Mouse (Mus musculus) naive thymus-derived CD4-positive, alpha-beta T cell, adult 2 months (primary cell): ENCODE results near the gene Rarres1.
A peak's percentile ranks its signal among the peaks of the same experiment; 100 is the strongest.

ENCODE experiments used
- DNase-seq: peaks from one replicate; pipeline ENCODE4 v3.0.0-alpha.2; 2011; ENCODE audit warnings: low read depth

The Rarres1 gene

DNA sequence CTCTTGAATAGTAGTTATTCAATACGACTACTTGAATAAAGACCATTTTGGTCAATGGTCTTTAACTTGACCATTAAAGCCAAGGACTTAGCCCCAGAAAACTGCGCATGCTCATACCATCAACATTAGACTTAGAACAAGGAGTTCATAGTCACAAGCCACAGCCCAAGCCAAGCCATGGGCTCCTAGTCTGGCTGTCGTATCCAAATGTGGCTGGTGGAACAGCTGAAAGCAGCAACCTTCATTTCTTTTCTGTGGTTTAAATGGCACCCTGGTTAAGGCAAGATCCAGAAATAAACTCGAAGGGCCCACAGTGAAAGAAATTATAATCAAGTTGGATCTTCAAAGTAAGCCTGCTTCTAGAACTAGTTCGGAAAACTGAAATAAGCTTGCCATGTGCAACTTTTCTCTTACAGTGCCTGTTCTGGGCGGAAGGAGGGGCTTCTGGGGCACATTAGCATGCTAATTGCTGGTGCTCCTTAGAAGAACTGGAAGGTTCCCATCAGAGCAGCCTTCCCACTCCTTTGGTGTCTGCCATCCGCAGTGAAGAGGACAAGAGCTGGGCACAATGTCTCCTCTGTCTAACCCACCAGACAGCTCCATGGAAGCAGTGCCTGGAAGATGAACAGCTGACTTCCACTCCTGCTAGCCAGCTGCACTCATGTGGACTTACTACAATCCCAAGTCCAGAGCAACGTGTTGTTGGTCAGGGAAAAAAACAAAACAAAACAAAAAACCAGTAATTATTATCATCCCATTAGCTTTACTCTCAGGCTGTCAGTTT is 23.0 kb downstream of the Rarres1 start:
- DNase-seq, result no peak

DNA sequence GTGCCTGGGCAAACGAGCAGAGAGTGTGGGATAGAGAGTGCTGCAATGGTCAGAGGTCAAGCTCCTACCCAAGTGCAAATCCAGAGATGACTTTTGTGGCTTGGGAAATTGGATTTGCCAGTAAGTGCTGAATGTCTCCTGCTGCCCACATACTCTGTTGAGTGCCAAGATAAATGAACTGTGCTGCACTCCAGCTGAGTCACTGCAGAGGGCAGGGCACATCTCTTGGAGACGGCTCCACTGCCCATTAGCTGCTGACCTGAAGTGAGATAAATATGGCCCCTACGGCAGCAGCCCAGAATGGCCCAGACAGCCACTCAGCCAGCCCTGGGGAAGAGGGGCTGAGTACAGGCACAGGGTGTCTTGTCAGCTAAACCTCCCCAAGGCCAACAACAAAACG is 25.2 kb downstream of the Rarres1 start:
- DNase-seq, result no peak

DNA sequence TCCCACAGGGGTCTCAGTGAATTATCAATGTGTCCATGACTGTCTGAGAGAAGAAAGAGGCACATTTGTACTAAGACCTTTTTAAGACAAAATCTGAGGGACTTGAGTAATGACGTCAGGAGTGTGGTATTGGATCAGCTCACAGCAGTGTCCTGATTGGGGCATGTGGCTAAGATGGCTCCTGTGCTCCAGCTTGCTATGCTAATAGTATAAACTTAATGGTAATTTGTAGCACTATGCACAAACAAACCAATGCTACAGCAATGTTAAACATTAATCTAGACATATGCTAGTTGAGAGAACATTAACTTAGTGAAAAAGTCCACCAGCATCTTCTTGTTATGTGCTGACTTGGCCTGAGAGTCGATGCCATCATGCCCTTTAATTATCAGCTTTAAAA is 30.1 kb downstream of the Rarres1 start:
- no peak for DNase-seq

DNA sequence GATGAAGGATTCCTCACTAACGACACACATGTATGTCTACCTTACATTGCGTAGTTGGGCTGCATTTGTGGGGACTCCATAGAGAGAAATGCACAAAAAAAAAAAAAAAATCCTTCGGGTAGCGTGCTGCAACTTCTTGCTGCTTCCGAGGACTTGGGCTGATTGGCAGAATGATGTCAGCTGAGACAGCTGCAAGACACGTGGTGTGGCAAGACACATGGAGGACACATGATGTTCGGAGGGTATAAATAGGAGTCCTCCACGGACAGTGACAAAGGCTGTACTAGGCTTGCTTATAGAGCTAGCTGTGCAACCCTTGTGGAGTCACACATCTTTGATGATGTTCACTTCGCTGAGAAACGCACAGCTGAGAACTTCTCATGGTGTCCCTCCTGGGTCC is 32.9 kb downstream of the Rarres1 start:
- no peak for DNase-seq

DNA sequence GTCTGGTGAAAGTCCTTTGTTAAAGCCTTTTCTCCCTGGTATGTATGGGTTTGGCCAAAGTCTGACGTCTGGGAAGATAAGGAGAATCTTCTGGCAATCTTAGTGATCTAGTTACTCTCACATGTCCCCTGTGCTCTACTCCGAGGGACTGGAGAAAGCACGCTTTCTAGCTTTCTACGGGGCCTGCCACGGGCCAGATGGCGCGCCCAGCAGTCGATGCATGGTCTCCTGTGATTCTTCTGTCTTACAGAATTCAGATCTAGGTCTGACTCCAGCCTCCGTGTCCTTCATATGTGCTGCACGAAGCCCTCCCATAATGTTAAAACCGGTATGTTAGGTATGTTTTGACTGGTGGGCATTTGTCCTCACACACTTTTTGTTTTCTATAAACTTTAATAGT is 35.5 kb downstream of the Rarres1 start:
- no peak for DNase-seq

DNA sequence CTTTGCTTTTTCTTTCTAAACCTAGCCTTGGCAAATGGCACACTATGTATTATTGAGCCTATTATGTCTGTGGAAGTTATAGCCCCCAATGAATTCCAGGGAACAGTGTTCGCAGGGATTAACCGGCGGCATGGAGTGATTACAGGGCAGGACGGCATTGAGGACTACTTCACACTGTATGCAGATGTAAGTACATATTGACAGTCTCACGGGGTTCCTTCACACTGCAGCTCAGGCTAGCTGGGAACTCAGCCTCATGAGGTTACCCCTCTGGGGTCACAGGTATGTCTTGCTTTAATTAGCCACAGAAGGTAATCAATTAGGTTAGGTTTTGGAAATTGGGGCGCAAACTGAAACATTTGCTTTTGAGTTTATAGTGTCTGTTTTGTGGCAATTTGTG is 41.9 kb downstream of the Rarres1 start:
- DNase-seq, result no peak

DNA sequence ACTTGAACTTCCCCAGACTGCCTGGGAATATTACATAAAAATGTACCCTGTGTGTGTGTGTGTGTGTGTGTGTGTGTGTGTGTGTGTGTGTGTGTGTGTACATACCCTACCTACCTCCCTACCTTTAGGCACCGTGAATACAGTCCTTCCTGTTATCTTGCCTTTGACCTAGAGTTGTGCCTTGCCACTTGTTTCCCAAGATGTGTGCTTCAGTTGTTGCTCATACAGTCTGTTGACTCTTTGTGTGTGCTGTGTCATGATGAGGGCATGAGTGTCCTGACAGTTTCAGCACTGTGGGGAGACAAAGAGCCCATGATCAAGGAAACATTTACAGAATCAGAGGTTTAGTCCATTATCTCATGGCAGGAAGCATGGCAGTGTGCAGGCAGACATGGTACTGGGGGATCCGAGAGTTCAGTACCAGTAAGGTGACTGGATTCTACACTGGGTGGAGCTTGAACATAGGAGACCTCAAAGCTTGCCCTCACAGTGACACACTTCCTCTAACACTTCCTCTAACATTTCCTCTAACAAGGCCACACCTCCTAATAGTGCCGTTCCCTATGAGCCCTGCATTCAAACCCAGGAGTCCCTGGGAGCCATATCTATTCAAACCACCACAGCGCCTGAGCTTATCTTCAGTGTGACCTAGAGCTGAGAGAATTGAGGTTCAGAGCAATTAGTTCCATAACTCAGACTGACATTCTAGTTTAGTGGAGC is 43.8 kb downstream of the Rarres1 start:
- DNase-seq, result no peak

DNA sequence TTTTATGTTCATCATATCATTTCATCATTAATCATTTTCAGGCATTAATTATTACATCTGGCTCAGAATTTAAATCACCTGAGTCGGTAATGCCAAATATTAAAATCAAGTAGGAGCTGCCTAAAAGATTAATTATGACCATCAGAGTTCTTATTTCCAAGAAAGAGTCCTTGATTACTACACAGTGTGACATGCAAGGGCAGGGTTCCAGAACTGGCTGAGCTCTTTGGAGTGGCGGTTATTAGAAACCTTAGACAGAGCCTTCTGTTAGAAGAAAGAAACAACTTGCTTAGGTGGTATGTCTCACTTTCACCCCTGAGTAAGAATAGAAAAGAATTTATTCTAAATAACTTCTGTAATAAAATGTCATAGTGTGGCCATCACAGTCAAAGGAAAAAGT is 48.0 kb downstream of the Rarres1 start:
- DNase-seq, result no peak

DNA sequence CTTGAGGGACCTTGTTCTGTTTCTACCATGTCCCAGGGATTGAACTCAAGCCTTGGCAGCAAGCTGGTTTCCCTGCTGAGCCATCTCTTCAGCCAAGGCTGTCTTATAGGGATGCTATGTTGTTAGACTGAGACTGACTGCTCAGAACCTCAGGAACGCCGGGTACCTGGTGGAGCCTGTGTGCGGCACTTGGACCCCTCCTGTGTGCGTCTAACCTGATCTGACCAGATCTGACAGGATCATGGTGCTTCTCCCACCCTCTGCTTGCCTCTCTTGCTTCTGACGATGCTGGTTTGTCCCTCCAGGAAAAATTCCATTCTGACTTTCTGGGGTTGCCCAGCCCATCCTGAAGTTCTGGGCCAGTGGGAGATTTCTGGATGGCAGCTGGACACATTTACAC is 48.7 kb downstream of the Rarres1 start:
- DNase-seq, result no peak

DNA sequence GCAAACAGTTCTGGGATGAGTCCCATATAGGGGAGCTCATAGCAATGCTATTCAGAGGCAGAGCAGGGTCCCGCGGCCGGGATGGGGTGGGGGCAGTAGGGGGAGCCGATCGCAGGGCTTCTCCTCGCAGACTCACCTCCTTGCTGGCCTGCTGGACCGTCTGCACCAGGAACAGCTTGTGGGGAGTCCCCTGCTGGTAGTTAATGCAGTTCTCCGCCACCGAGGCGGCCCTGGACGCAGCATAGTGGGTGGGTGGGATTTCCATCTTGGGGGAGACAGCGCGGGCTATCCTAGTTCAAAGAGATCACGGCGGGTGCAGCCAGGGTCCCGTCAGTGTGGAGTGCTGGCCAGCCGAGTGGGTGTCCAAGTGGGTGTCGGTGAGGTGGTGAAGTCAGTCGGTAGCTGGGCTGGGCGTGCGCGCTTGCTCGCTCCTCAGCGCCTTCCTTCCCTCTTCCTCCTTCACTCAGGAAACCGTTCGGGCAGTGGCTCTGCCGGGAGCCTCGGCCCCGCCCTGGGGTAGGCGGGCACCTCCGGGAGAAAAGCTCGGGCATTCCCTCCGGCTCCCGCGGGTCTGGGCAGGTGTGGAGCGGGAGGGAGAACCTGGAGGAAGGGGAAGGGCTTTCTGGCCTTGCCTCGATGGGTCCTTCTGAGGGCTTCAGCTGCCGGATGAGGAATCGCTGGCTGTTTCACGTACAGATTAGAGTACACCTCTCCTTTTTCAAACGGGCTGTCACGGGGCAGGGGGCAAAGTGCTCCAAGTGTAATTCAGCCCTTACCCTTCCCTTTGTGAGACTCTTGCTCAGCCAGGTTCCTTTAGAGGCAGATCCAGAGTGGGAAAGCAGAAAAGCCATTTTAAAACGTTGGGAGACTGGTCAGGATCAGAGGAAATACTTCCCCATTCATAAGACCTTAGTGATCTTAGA is 51.6 kb downstream of the Rarres1 start, which contains the start of gene Lxn:
Gene Lxn, minus strand, starts transcription at position 477 of the 923 bp plus-strand sequence.
- peak; percentile 30 for DNase-seq

DNA sequence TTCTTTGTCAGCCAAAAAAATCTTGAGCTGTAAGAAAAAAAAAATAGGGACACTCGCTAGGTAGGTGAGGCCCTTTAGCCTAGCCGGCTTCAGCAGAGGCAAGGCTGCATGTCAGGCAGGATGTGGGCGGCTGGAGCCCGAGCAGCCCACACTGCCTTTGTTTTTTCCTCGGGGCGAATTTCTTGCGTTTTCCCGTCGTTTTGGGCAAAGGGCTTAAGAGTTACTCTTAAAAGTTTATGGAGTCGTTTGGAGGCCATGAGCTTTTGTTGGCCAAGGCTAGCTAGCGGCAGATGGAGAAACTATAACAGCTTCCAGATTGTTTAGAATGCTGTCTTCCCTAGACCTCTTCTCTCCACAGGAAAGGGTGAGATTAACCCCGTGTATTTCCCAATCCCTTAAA is 52.3 kb downstream of the Rarres1 start:
- peak; percentile 37 for DNase-seq

DNA sequence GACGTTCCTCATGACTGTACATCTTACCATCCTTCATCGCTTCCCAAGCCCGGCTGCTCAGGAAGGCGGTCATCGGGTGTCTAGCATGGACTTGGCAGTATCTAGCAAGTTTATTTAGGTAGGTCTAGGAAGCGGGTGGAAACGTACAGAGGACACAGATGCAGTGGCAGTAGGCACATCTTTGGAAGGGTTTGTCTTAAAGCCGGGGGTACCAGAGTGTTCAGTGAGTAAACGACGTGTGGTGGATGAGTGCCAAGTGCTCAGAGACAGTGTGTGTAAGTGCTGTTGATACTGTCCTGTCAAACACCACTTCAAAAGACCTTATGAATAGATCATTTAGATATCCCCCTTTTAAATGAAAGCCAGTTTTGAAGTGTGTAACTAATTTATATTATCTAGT is 52.7 kb downstream of the Rarres1 start:
- no peak for DNase-seq

DNA sequence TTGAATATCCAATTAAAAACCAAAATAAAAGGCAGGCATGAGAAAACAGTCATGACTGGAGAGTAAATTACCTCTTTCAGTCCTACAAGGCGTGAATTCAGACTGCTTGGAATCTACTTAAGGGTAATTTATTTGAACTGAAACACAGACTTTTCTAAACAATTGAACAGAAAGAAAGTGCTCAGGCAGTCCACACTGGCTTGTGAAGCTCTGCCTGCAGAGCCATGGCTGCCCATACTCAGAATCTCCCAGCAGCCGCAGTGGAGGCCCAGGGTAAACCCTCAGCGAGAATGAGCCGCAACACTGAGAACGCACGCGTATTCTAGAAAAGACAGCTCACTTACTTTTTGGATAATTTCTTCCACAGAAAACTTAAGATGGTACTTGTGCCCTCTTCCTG is 53.3 kb downstream of the Rarres1 start:
- no peak for DNase-seq

DNA sequence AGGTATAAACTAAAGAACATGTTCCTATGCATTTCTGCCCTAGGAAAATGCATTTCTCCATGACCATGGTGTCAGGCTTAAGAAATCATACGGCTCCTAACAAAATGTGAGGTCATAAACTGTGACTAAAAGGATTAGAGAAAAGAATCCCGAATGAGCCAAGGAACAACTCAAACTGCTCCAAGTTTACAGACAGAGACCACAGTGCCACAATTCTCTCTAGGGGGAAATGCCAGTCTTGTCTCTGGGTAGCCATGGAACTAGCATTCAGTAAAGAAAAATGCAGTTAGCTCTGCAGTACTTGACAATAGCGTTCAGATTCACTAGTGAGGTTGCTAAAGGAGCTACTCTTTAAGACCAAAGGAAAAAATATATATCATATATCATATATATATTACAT is 55.4 kb downstream of the Rarres1 start:
- no peak for DNase-seq

DNA sequence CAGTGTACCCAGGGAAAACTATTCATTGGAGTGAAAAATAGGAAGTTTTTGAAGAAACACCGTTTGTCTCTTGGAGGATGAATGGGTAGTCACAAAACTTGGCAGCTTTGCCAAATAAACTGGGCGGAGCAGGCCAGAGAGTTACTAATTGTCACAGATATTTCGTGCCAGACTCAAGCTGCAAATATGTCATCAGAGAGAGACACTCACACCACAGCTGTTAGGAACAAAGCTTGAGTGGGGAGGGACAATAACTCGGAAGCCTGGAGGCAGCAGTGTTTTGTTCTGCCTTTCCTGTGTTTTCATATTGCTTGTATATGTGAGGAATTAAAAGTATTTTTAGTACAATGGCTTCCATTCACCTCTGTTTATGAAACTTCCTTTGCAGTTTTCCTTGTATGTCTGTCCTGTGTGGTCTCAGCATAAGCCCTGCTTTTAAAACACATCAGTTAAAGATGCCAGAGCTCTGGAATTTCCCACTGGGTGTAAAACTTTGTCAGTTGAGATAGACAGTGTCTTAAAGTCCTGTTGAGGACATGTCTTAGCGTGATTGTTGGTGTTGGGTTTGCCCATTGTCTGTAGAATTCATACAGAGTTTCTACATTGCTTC is 64.6 kb downstream of the Rarres1 start:
- DNase-seq, result no peak

DNA sequence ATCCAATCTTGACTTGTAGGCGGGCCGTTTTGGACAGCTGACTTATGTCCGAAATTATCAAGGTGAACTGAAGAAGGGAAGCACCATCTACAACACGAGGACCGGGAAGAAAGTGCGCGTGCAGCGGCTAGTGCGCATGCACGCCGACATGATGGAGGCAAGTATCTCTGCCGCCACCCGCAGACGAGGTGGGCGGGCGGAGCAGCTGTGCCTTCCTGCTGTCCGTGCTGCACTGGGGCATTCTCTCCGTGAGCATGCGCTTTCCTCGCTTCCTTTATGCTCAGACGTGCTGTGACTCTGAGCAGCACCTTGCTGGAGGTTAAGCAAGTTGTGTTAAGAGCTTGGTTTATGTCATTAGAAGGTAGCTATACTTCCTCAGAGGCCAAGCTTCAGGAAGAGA is 65.7 kb downstream of the Rarres1 start:
- no peak for DNase-seq

DNA sequence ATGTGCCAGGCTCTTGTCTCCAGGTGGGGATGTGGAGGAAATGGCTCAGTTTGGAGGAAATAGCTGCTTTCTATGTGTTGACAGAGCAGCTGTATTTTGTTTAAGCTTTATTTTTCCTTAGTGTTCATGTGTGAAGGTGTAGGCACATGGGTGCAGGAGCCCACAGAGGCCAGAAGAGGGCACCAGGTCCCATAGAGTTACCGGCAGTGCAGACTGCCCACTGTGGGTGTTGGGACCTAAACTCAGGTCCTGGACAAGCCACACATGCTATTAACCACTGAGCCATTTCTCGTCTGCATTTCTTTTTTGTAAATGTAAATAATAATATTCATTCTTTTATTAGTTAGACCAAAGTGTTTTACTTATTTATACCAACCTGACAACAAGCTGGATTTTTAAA is 68.2 kb downstream of the Rarres1 start:
- no peak for DNase-seq

DNA sequence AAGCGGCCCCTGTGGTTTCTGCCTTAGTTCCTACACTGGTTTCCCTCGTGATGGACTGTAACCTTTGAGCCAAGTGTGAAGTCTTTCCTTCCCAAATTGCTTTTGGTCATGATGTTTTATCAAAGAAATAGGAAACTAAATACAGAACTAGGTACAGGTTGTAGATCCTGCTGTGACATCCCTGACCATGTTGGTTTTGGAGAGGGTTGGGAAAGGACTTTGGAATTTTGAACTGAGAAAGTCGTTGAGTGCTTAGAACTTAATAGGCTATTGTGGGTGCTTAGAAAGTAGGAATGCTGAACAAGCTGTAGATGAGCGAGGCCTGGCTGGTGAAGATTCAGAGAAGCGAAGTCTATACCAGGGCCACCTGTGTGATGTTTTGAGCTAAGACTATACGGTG is 81.3 kb downstream of the Rarres1 start:
- DNase-seq, result no peak

DNA sequence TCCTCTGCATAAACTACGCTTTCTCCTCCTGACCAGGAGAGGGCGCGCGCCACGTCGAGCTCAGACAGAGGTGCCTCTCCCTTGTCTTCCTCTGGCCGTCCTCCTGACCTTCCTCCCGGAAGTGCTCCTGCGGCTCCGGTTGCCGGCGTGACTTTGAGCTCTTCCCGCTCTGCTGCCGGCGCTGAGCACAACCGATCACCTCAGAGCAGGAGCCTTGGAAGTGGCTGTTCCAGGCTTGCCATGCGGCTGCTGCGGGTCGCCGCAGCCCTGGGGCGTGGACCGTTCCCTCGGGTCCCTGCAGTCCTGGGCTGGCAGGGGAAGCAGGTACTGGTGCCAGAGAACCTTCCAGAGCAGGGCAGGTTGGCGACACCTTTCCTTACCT is 85.3 kb downstream of the Rarres1 start, which contains the start of gene Gfm1:
Gene Gfm1, plus strand, starts transcription at position 98 of the 382 bp plus-strand sequence.
- DNase-seq, result peak; percentile 85

DNA sequence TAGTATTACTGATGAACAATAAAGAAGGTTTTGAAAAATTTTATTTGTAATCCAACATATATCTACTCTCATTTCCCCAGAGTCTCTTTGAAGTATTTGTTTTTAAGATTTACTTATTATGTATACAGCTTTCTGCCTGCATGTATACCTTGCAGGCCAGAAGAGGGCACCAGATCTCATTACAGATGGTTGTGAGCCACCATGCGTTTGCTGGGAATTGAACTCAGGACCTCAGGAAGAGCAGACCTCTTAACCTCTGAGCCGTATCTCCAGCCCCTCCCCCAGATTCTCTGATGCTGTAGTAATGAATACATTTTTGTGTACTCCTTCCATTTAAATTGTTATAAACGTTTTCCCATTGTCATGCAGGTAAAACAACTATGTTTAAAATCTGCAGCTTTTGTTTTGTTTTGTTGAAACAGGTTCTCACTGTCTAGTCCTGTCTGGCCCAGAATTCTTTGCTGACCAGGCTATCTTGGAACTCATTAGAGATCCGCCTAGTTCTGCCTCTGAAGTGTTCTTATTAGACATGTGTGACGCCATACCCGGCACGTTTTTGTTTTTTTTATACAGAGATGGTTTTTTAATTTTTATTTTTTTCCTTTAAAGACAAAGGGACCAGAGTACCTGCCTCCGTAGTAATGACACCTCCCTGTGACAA is 85.9 kb downstream of the Rarres1 start:
- no peak for DNase-seq
